Mouse (Mus musculus) G1E-ER4 (cell line): ENCODE data around the gene Lgals8. TPM values are rescaled to one million over a fixed set of nuclear protein-coding genes. Genes with fewer than 3 reads are reported as not detected.

ENCODE experiments used
- GATA1 ChIP-seq: IDR thresholded peaks from one replicate; pipeline ENCODE4 v1.8.0; 2012; ENCODE audit warnings: low read length, inconsistent platforms
- polyA plus RNA-seq: library from polyadenylated mRNA; stranded (reverse); fragments of >175 nt; gene quantifications from 2 replicates; pipeline ENCODE4 v1.2.3, GENCODE M21; 2012

Lgals8 gene
- polyA plus RNA-seq, 1 experiment: 4.6 TPM

DNA sequence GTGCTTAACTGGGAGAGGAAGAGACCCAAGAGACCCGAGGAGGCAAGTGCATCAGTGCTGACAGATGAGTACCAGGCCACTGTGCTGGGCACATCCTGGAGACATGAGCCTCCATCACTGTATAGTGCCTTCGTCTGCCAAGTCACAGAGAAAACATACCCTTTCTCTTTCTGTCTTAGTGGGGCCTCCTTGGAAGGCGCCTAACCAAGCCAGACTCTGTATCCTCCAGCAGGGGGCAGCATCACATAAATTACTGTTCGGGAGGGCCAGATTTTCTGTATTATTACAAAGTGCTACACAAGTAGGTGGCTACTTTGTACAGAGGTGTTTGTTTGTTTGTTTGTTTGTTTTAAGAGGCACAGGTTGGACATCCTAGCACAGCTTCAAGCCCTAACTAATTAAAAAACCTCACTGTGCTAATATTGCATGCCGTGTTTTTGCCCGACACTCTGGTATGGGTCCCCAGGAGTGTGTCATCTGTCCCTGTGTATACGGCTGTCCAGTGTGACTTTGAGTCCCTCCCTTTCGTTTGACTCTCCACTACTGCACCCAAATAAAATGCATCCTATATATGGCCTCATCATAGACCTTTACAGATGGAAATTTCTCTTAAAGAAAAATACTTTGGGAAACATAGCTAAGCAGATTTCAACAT, 9.1 kb upstream of the Lgals8 start:
- TF ChIP-seq GATA1: no peak

DNA sequence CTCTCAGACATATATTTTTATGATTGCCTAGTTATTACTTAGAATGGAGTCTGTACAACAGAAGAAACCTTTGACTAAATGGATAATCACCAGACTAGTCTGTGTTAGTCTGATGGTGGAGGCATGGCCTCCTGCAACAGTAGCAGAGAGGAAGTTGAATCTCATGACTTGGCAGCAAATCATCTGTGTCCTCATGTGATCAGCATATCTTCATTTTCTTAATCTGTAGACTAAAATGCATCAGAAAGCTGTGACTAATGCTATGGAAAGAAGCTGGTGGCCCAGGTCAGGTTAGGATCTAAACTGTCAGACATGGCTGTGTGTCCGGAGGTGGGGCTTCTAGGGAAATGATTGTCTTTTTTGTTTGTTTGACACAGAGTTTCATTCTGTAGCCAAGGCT, 3.7 kb upstream of the Lgals8 start:
- TF ChIP-seq GATA1: peak; percentile 4

DNA sequence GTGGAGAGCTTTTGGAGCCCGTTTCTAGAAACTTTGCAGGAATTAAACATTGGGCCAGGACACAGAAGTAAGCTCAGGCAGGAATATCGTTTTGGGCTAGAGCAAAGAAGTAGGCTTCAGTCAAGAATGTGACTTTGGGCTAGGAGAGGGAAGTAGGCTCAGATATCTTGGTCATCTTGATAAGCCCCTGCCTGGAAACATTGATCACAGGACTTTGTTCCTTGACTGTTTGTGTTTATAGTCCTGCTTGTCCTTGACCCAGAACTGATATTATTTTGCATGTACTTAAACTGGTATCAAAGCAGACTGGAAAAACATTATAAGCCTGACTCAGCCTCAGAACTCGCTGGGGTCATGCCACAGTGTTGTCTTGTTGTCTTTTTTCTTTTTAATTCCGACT, 2.1 kb downstream of the Lgals8 start:
- TF ChIP-seq GATA1: no peak

DNA sequence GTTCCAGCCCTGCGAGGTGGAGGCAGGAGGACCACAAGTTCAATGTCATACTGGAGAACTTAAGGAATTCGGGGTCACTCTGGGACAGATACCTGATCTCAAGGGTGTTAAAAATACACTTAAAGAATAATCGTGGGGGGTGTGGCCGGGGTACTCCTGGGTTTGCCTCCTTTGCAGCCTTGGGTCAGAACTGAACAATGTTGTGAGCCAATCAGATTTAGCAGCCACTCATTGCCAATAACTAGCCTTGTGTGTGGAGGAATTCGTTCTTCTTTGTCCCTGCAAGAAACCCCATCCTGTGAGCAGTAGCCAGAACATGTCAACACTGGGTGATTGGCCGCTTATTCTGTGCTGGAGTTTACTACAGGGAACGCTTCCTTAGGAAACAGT, 3.0 kb downstream of the Lgals8 start:
- no peak for TF ChIP-seq GATA1

DNA sequence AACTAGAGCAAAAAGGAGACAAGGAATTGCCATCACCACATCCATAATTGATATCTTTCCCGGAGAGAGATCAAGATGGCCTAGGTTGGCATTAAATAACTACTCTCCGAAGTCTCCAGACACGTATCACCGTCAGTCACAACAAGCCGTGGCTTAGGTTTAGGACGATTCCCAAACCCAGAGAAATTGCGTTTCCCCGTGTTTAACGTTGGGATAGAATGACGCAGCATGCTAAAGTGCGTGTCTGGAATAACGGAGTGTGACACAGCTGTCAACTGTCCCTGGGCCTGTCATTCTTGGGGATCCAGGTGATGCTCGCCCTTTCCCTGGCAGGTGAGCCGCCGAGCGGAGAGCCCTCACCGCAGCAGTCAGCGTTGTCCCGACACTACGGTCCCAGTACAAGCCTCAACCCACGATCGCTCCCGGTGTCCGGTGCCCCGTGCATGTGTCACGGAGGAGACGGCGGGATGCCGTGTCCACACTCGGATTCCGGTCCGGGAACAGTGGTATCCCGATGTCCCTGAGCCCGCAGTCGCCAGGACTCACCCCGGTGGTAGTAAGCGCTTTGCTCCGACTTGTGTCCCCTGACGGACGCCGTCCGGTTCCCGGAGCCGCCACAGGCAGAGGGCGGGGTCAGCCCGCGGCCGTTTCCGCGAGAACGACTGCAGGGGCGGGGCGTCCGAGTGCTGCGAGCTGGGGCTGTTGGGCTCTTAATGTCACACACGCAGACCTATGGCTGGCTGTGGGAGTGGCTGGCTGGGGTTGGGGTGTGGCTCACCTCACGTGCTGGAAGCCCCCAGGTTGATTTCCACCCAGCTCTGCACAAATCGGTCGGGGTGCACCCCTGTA, 3.6 kb downstream of the Lgals8 start:
- no peak for TF ChIP-seq GATA1

DNA sequence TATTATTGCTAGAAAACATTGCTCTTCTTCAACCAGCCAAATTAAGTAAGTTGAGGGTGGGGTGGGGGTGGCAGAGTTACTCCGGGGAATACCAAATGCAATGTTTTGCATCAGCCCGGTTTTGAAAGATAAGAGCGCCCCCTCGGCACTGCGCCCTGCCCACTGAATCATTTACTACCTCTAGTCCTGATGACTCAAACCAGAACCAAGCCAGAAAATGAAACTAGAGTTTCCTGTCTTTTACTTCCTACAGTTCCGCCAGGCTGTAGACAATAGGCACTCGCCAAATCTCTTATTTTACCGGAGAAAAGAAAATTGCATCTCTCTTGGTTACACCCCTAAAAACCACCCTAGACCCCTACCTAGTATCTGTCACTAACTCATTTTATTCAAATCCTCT, 4.3 kb downstream of the Lgals8 start:
- no peak for TF ChIP-seq GATA1

DNA sequence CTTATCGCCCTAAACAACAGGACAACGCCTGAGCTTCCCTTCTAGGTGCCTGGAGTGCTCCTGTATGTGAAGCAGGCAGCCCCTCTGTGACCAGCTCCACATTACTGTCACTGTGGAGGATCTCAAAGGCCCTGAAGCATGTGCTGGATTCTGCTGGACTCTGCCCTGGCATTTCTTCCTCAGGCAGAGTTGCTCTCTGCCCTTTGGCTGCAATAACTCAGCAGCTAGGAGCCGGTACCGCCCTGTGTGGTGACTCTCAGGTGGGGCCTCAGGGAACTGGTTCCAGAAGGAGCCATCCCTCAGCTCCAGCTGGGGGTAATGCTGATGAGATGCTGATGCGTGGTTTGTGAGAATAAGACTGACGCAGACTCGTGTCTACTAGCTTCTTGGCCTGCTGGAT, 8.0 kb downstream of the Lgals8 start:
- no peak for TF ChIP-seq GATA1

DNA sequence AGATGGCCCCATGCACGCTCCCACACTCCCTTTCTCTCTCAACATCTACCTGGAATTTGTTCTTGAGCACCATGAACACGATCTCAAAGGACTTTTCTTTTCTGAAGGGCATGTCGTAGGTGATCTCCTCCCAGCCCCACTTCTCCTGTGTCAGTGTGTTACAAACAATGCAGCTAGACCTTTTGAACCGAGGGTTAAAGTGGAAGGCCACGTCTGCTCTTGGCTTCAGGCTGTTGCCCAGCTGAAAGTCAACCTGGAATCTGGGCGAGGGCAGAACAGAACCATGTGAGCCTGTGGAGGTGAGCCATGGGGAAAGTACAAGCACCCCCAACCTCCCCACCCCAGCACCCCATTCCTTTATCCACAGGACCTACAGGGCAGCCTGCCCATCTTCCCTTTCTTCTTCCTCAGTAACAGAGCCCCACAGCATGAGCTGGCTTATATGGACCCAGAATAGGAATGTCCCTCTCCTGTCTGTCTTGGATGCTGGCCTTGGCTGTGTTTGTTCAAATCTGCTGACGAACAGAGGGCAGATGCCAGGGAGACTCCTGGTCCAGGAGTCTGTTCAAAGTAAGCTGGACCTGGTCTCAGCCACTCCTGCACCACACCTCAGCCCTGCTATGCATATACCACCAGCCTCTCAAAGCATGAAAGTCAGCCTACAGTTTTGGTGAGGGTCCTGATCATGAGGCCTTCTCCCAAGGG, 9.9 kb downstream of the Lgals8 start:
- no peak for TF ChIP-seq GATA1

DNA sequence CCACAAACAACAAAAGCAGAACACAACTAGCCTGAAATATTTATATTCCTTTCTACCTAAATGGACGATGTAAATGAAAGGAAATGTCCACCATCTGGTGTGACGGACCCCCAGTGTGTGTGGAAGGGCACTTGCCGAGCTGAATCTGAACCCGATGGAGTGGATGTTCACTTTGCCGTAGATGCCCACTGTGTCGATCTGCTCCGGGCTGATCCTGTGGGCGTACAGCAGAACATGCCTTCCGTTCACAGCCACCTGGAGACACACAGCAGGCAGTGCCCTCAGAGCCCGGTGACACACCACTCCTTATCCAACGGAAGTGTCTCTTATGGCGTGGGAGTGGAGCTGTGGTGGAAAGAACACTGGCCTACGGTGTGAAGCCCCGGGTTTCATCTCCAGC, 11.6 kb downstream of the Lgals8 start:
- no peak for TF ChIP-seq GATA1

DNA sequence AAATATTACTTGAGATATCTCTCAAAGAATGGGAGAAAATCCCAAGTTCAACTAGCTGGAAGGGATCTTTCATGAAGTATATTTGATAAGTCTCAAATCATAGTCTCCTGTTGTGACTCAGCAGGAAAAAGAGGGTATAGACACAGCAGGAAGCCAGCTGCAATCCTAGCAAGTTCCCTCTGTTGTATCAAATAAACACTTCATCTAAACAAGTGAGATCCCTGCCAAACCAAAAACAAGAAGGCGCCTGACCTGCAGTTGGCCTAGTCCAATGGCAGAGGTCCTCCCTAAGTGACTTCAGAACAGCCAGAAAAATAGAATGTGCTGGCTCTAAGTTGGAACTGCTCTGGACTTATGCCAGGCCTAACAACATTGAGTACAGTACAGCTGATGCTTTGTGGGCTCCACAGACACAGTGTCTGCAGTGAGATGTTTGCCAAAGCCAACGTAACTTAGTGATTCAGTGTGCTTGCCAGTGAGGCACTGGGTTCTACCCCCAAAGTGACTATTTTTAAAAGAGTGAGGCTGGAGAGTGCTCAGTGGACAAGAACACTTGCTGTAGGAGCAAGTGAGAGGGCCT, 22.6 kb downstream of the Lgals8 start:
- TF ChIP-seq GATA1: no peak

DNA sequence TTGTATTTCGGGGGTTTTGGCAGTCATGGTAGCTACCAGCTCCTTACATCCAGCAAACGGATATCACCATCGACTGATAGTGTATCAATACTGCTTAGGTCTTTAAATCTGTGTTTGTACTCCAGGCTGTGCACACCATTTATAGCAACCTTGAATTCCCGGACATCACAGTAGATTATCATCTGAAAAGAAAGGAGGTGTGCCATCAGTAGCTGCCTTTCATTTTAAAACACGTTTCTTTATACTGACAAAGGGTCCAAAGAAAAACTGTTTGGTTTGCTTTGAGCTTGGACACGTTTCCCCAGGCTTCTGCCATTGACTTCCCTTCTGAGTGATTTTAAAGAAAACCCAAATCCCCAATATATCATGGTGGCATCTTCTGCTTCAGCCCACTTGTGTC, 23.9 kb downstream of the Lgals8 start:
- TF ChIP-seq GATA1: no peak

DNA sequence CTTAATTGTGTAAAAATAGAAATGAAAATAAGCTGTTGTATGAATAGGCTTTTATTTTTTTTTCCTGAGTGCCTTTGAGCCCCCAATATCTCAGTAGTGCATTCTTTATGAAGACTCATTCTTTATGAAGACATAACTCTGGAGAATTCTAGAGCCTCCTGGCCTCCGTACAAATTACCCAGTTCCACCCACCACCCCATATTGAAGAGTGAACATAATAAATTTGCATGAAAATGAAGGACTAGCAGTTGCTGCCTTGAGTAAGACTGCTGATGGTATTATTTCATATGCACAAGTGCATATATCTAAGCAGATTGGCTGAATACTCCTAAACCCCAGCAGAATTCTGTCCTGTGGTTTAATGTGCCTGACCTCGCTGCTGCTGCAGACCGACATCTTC, 25.2 kb downstream of the Lgals8 start:
- TF ChIP-seq GATA1: no peak

DNA sequence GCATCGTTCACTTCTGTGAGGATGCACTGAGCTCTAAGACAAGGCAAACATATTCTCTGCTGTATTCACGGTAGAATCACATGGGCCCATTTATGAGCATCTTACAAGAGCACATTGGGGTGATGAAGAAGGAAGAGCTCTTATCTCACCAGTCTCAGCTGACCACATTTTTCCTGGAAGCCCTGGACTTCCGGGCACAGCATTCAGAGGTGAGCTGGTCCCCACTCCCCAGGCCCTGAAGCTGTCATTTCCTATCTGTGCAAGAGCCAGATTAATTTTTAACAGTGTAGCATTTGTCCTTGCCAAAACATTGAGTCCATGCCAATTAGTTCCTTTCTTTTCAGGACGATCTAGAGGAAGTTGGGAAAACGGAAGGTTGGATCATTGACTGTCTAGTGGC, 30.9 kb downstream of the Lgals8 start:
- no peak for TF ChIP-seq GATA1

DNA sequence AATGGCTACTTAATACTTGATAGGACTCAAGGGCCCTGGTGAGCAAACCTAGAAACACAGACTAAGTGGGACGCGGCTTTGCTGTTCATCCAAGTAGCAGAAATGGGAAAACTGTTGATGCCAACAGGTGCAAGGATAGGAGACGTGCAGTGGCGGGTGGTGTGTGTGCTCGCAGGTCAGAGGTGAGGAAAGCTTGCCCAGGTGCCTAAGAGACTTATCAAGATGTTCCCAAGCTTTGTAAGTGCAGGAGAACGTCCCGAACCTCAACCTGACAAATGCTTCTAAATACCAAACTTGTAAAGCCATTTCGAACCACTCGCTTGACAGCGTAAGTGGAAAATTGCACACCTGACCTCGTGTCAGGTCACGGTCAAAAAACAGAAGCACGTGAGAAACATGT, 36.2 kb downstream of the Lgals8 start:
- no peak for TF ChIP-seq GATA1

DNA sequence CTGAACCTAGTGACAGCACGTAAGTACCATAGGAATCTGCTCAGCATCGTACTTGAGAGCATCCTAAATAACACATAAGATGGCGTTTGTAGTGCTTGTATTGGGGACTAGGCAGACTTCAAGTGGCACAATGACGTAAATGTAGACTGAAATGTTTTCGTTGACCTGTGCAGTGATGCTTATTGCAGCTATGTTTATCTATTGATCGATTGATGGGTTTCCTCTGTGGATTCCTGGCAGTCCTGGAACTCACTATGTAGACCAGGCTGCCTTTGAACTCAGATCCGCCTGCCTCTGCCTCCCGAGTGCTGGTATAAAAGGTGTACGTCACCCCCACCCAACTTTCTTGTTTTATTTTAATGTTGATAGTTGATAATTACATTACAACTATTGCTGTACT, 44.1 kb downstream of the Lgals8 start:
- TF ChIP-seq GATA1: no peak

DNA sequence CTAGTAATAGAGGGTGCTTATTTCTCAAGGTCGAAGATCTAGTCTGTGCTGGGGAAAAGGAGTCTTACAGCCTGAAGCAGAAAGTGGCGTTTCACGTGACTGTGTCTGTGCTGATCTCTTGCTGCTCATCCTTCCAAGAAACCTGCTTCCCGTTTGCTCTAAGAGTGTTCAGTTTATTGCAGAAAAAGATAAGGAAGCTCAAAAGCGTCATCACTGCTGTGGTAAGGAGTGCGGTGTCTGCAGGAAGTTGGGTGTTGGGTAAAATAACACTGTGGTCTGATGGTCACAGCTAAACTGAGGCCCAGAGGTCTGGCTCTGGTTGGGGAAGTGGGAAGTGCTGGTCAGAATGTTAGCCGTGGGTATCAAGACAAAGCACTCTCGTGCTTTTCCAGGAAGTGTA, 52.7 kb downstream of the Lgals8 start:
- peak; percentile 59 for TF ChIP-seq GATA1

DNA sequence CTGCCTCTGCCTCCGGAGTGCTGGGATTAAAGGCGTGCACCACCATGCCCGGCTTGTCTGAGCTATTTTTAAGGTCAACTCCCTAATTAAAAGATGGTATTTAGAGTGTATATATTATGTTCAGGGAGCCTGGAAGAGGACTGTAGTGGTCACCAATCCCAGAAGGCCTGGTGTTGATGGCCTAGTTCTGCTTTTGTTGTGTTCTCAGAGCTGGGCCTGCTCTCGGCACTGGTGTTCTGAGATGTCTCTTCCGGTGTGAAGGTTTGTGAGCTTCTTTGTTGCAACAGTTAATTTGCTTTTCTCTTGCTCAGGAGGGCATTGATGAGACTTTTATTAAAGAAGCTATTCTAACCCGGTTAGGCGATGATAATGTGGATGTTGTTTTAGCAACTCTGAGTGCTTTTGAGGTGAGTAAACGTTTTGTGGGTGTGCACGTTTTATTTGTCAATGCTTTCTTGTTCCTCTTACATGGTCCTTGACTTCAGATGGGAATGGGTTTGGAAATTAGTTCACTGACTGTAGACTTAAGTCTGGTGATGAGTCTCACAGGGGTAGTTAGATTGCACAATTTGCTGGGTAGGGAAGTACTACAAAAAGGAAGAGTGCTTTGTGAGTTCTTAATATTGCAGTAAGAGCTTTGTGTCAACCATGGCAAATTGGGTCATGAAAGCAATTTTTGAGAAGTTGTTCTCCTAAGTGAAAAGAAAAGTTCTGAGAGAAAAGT, 56.2 kb downstream of the Lgals8 start:
- no peak for TF ChIP-seq GATA1
